Mouse (Mus musculus) inflammation-experienced regulatory T-cells, adult 6 months (primary cell): ENCODE measurements around the gene Sntn. TPM values are rescaled to one million over a fixed set of nuclear protein-coding genes. Genes with fewer than 3 reads are reported as not detected.

Experiments used
- ATAC-seq: one replicate; pipeline ENCODE4 v1.8.0; 2017
- polyA plus RNA-seq, 3 experiments: library from polyadenylated mRNA; unstranded; fragments of 100-300 nt; shearing (Covaris generic); gene quantifications; one replicate each; pipeline ENCODE4 v1.2.1; 2017

Gene Sntn
- not detected for polyA plus RNA-seq

GRCm38 (mm10) chr14:13670576-13670975, at the start of gene Sntn:
TSS of gene Sntn (plus strand) at chr14:13670876.
- no peak for ATAC-seq

- no peak for ATAC-seq
These were observed 20.8 kb upstream of the Sntn start for GRCm38 (mm10) chr14:13649865-13650264.

GRCm38 (mm10) chr14:13651039-13651438, 19.6 kb upstream of the Sntn start:
- ATAC-seq = no peak

- no peak for ATAC-seq
These were observed 19.0 kb upstream of the Sntn start for GRCm38 (mm10) chr14:13651541-13652298.

- ATAC-seq = no peak
These were observed 16.0 kb downstream of the Sntn start for GRCm38 (mm10) chr14:13686716-13687115.

GRCm38 (mm10) chr14:13690426-13690825, 19.8 kb downstream of the Sntn start:
- no peak for ATAC-seq

GRCm38 (mm10) chr14:13732263-13732662, 61.6 kb downstream of the Sntn start:
- no peak for ATAC-seq

Other genes starting within 250 kb of the Sntn start
- gene Gm281, start 243.6 kb downstream of the Sntn start, polyA plus RNA-seq = not detected